Mouse (Mus musculus): Measurements from ENCODE around the gene Trip10.

- TF ChIP-seq CTCF (IDR thresholded peaks at IDR 0.05 in 2 of 3, conservative IDR thresholded peaks at IDR 0.05 in 1 of 3; ENCODE audit: control insufficient read depth in 1 of 3, insufficient read depth in 1 of 3, low read depth in 2 of 3, low read length in 3 of 3, poor library complexity in 1 of 3, severe bottlenecking in 1 of 3): no peak
- no peak for TF ChIP-seq NRF1 (IDR thresholded peaks at IDR 0.05; ENCODE audit: insufficient read depth, low read depth, low read length, poor library complexity, severe bottlenecking)
- TF ChIP-seq POLR2A (IDR thresholded peaks at IDR 0.05; ENCODE audit: control insufficient read depth in 1 of 2, insufficient read depth in 1 of 2, low read depth in 1 of 2, low read length in 2 of 2, poor library complexity in 1 of 2): no peak
- TF ChIP-seq TAL1 (IDR thresholded peaks at IDR 0.05; ENCODE audit: low read length): no peak
- no peak for TF ChIP-seq CHD2 (IDR thresholded peaks at IDR 0.05; ENCODE audit: low read length)
- no peak for TF ChIP-seq GATA1 (IDR thresholded peaks at IDR 0.05; ENCODE audit: low read depth, low read length)
- no peak for TF ChIP-seq E2F4 (IDR thresholded peaks at IDR 0.05; ENCODE audit: borderline replicate concordance, low read depth, low read length)
Observed at GRCm38 (mm10) chr17:57262901-57263550, 13.8 kb downstream of the Trip10 start.

Measured in MEL (cell line).